Mouse (Mus musculus): ENCODE data around the gene Mpo. TPM values are rescaled to one million over a fixed set of nuclear protein-coding genes. Genes with fewer than 3 reads are reported as not detected.

The Mpo gene
- polyA plus RNA-seq, 1 experiment = 5.5 TPM

GRCm38 (mm10) chr11:87753891-87754501 is 39.4 kb upstream of the Mpo start:
- Histone ChIP-seq H3K27me3 (ENCODE audit: control insufficient read depth, insufficient read depth, low read length) (no peaks in the 10 kb centered on the region), H3K4me3 (ENCODE audit: control insufficient read depth, low read depth, low read length) (peak overlapping the region; percentile 96), H3K4me1 (ENCODE audit: control insufficient read depth, insufficient read depth, low read length) (peaks cover 28% of the 10 kb centered on the region), H3K36me3 (ENCODE audit: control insufficient read depth, insufficient read depth, low read length) (no peaks in the 10 kb centered on the region), H3K27ac (ENCODE audit: control insufficient read depth, insufficient read depth, low read depth, low read length) (peak overlapping the region; percentile 75)
- TF ChIP-seq POLR2A (IDR thresholded peaks at IDR 0.05; ENCODE audit: control insufficient read depth, low read depth, low read length) (no peak), CTCF (IDR thresholded peaks at IDR 0.05; ENCODE audit: control insufficient read depth, insufficient read depth, insufficient replicate concordance, low read depth, low read length) (no peak)

DNA sequence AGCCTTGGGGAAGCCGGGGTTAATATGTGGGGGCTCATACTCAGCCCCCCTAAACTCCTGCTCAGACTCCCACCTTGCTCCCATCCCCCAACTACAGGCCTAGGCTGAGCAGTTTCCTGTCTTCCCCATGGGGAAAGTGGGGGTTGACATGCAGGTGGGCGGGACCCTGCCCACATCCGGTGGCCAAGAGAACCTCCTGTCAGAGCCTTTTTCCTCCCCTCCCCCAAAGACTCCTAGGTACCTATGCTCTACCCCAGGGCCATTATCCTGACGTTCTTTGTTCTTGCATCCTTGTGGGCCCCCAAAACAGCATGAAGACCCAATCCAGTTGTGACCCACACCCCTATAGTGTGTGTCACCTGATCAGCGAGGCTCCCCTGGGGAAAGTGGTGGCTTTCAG is 38.8 kb upstream of the Mpo start:
- Histone ChIP-seq H3K4me1 (ENCODE audit: control insufficient read depth, insufficient read depth, low read length) (peaks cover 25% of the 10 kb centered on the region), H3K27me3 (ENCODE audit: control insufficient read depth, insufficient read depth, low read length) (no peaks in the 10 kb centered on the region), H3K4me3 (ENCODE audit: control insufficient read depth, low read depth, low read length) (peak overlapping the region; percentile 96), H3K27ac (ENCODE audit: control insufficient read depth, insufficient read depth, low read depth, low read length) (peak overlapping the region; percentile 75), H3K36me3 (ENCODE audit: control insufficient read depth, insufficient read depth, low read length) (no peaks in the 10 kb centered on the region)
- TF ChIP-seq POLR2A (IDR thresholded peaks at IDR 0.05; ENCODE audit: control insufficient read depth, low read depth, low read length) = no peak
- no peak for TF ChIP-seq CTCF (IDR thresholded peaks at IDR 0.05; ENCODE audit: control insufficient read depth, insufficient read depth, insufficient replicate concordance, low read depth, low read length)

DNA sequence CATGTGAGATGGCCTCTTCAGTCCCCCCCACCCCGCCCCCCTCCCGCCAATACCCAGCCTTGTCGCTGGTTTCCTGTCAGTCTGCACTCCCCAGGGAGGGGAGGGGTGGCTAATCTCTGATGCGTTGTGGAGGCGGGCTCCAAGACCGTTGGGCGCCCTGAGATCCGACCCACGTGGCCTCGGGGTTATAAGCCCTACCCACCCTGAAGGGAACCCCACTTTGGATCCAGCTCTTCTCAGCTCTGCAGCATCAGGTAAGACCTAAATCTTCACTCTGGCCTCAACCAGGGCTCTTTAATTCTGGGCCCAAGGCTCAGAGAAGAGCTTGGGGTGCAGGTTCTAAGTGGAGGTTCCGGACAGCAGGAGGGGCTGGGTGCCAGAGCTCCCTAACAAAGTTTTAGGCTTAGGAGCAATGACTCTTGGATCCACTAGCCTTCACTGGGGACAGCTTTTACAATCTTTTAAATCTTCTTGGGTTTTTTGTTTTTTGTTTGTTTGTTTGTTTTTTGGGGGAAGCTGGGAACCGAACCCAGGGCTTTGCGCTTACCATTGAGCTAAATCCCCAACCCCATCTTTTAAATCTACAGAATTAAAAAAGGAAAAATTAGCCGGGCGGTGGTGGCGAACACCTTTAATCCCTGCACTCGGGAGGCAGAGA is 37.9 kb upstream of the Mpo start:
- H3K27ac ChIP-seq (ENCODE audit: control insufficient read depth, insufficient read depth, low read depth, low read length) = peak overlapping the region; percentile 81
- peak overlapping the region; percentile 96 for H3K4me3 ChIP-seq (ENCODE audit: control insufficient read depth, low read depth, low read length)

GRCm38 (mm10) chr11:87756251-87756820 is 37.0 kb upstream of the Mpo start:
- Histone ChIP-seq H3K27ac (ENCODE audit: control insufficient read depth, insufficient read depth, low read depth, low read length) (peak overlapping the region; percentile 82), H3K36me3 (ENCODE audit: control insufficient read depth, insufficient read depth, low read length) (no peaks in the 10 kb centered on the region), H3K27me3 (ENCODE audit: control insufficient read depth, insufficient read depth, low read length) (no peaks in the 10 kb centered on the region), H3K4me1 (ENCODE audit: control insufficient read depth, insufficient read depth, low read length) (peaks cover 29% of the 10 kb centered on the region), H3K4me3 (ENCODE audit: control insufficient read depth, low read depth, low read length) (peak overlapping the region; percentile 96)
- TF ChIP-seq POLR2A (IDR thresholded peaks at IDR 0.05; ENCODE audit: control insufficient read depth, low read depth, low read length) = no peak
- TF ChIP-seq CTCF (IDR thresholded peaks at IDR 0.05; ENCODE audit: control insufficient read depth, insufficient read depth, insufficient replicate concordance, low read depth, low read length) = no peak

More for the DNA sequence above, 37.9 kb upstream of the Mpo start:
- TF ChIP-seq CTCF (IDR thresholded peaks at IDR 0.05; ENCODE audit: control insufficient read depth, insufficient read depth, insufficient replicate concordance, low read depth, low read length) (no peak), POLR2A (IDR thresholded peaks at IDR 0.05; ENCODE audit: control insufficient read depth, low read depth, low read length) (no peak; the same call in 1 of the 2 replicates)
- H3K4me1 ChIP-seq (ENCODE audit: control insufficient read depth, insufficient read depth, low read length) = peaks cover 27% of the 10 kb centered on the region
- no peaks in the 10 kb centered on the region for H3K36me3 ChIP-seq (ENCODE audit: control insufficient read depth, insufficient read depth, low read length)
- no peaks in the 10 kb centered on the region for H3K27me3 ChIP-seq (ENCODE audit: control insufficient read depth, insufficient read depth, low read length)

DNA sequence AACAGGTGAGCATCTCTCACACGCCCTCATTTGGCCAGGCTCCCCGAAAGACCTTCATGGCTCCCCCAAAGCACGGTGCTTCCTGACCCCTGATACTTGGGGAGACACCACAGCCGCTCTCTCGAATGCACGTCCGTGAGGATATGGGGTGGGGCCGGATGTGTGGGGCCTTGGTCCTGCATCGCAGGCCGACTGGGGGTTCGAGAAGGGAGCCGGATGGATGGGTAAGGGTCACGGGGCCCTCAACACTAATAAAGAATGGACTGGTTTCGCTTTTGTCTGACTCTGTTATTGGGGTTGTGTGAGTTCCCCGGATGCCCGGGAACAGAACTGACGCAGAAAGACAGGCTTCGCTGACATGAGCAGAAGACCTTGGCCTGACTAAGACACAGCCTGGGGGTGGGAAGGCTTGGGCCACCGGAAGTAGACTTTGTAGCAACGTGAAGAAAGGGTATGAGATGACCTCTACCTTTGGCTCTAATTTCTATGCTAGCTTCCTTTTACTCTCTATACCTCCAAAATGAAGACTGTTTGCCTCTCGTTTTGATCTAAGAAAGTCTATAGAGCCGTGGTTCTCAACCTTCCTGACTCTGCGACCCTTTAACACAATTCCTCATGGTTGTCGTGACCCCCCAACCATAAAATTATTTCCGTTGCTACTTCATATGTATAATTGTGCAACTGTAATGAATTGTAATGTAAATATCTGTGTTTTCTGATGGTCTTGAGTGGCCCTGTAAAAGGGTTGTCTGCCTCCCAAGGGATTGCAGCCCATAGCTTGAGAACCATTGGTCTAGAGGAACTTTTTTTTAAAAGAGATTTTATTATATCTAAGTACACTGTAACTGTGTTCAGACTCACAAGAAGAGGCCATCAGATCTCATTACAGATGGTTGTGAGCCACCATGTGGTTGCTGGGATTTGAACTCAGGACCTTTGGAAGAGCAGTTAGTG is 36.1 kb upstream of the Mpo start:
- no peaks in the 10 kb centered on the region for H3K27me3 ChIP-seq (ENCODE audit: control insufficient read depth, insufficient read depth, low read length)
- peak overlapping the region; percentile 82 for H3K27ac ChIP-seq (ENCODE audit: control insufficient read depth, insufficient read depth, low read depth, low read length)
- peak overlapping the region; percentile 96 for H3K4me3 ChIP-seq (ENCODE audit: control insufficient read depth, low read depth, low read length)
- peaks cover 29% of the 10 kb centered on the region for H3K4me1 ChIP-seq (ENCODE audit: control insufficient read depth, insufficient read depth, low read length)
- no peaks in the 10 kb centered on the region for H3K36me3 ChIP-seq (ENCODE audit: control insufficient read depth, insufficient read depth, low read length)
- TF ChIP-seq CTCF (IDR thresholded peaks at IDR 0.05; ENCODE audit: control insufficient read depth, insufficient read depth, insufficient replicate concordance, low read depth, low read length) (no peak), POLR2A (IDR thresholded peaks at IDR 0.05; ENCODE audit: control insufficient read depth, low read depth, low read length) (no peak)

DNA sequence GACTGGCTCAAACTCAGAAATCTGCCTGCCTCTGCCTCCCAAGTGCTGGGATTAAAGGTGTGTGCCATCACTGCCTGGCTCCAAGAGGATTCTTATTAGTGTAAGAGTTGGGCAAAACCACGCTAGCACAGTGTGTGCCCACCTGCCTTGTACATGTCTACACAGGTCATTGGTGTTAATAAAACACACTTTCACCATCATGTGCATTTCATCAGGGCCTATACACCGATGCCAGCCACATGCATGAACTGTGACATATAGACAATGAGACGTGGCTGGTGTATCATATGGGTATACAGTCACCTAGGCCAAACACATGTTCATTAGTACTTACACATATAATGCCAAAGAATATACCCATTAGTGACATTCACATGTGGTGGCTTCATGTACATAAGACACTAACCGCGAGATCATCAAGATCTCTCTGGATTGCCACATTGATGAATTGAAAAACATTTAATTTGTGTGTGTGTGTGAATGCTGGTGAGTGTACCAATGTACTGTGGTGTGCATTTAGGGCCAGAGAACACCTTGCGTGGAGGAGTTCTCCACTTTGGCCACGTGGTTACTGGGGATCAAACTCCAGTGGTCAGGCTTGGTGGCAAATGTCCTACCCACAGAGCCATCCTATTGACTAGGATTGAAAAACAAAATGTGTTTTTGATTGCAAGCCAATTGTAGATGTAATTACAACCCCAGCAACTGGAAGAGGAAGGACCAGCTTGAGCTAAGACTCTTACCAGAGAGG is 35.0 kb upstream of the Mpo start:
- H3K36me3 ChIP-seq (ENCODE audit: control insufficient read depth, insufficient read depth, low read length) = no peaks in the 10 kb centered on the region
- H3K4me3 ChIP-seq (ENCODE audit: control insufficient read depth, low read depth, low read length) = no peak overlapping the region
- H3K27me3 ChIP-seq (ENCODE audit: control insufficient read depth, insufficient read depth, low read length) = no peaks in the 10 kb centered on the region
- TF ChIP-seq POLR2A (IDR thresholded peaks at IDR 0.05; ENCODE audit: control insufficient read depth, low read depth, low read length) = no peak
- TF ChIP-seq CTCF (IDR thresholded peaks at IDR 0.05; ENCODE audit: control insufficient read depth, insufficient read depth, insufficient replicate concordance, low read depth, low read length) = no peak
- H3K4me1 ChIP-seq (ENCODE audit: control insufficient read depth, insufficient read depth, low read length) = peaks cover 30% of the 10 kb centered on the region
- H3K27ac ChIP-seq (ENCODE audit: control insufficient read depth, insufficient read depth, low read depth, low read length) = no peak overlapping the region

Data from testis, adult 2 months (tissue).